Mouse (Mus musculus) heart, postnatal 4 days (tissue): ENCODE measurements at regions not wholly inside any gene's neighbourhood (a gene's known extent, or its start where the extent isn't known, plus 50 kb on each side); places are given as distances from the start of the nearest gene placed in this dataset.
A peak's percentile ranks its signal among the peaks of the same experiment; 100 is the strongest.

ENCODE experiments used
- DNase-seq: peaks from one replicate; pipeline ENCODE4 v3.0.0; 2021

DNA sequence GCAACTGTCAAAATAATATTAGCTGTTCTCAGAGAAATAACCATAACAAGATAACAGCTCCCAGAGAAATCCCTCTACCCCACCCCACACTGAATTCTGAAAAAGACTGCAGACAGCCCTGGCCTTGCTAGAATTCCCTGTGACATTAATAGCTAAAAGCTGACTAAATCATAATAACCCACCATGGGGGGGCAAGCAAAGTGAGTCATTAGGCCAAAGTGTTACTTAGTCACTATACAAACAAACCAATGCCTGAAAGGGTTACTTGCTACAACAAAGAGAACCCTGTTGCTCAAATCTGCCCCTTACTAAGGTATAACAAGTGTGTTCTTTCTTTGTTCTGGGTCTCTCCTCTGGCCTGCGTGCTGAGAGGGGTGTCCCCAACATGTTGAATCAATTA, 609.1 kb upstream of the Ppp6c start:
- no peak for DNase-seq

DNA sequence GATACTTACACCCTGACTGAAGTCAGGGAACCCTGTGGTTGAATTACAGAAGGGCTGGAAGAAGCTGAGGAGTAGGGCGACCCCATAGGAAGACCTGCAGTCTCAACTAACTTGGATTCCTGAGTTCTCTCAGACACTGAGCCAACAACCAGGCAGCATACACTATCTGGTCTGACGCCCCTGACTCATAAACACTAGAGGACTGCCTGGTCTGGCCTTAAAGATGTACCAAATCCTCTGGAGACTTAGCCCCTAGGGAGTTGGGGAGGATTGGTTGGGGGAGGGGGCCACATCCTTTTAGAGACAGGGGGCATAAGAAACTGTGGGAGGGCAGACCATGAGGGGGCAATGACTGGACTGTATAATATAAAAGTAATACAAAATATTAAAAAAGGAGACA, 597.6 kb upstream of the Ppp6c start:
- no peak for DNase-seq

DNA sequence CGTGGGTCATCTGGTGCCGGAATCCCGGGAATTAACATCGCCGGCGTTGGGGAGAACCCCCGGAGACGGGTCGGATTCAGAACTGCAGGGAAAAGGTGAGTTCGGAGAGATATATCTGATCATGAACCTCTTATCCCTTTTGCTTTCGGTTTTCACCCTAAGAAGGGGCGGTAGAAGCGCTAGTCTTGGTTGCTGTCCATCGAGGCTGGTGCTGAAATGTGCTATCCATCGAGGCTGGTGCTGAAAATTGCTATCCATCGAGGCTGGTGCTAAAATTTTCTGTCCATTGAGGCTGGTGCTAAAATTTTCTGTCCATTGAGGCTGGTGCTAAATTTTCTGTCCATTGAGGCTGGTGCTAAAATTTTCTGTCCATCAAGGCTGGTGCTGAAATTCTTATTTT, 580.4 kb upstream of the Ppp6c start:
- peak; percentile 50 for DNase-seq
